Mouse (Mus musculus) thymus, postnatal 36 days (tissue): ENCODE measurements around the gene Mill2.
A peak's percentile ranks its signal among the peaks of the same experiment; 100 is the strongest.

Experiments used
- DNase-seq, 2 experiments: peaks; one replicate each; pipeline ENCODE4 v3.0.0; 2022; ENCODE audit warnings: mixed read lengths in 2 of 2

The Mill2 gene

GRCm38 (mm10) chr7:18875372-18875771, 35.6 kb downstream of the Mill2 start:
- DNase-seq, result no peak

- no peak for DNase-seq
Observed at GRCm38 (mm10) chr7:18878691-18879090, 38.9 kb downstream of the Mill2 start.

GRCm38 (mm10) chr7:18883991-18884744, 44.4 kb downstream of the Mill2 start:
- no peak for DNase-seq

GRCm38 (mm10) chr7:18884745-18885422, 45.1 kb downstream of the Mill2 start:
- no peak for DNase-seq

- DNase-seq, result no peak
Observed at GRCm38 (mm10) chr7:18886963-18887362, 47.2 kb downstream of the Mill2 start.

GRCm38 (mm10) chr7:18890848-18891247, 51.1 kb downstream of the Mill2 start:
- DNase-seq, result no peak

- peak; percentile 80 to 82 for DNase-seq
Observed at GRCm38 (mm10) chr7:18891872-18892599, 52.3 kb downstream of the Mill2 start.

GRCm38 (mm10) chr7:18893009-18893408, 53.2 kb downstream of the Mill2 start:
- no peak for DNase-seq

GRCm38 (mm10) chr7:18893651-18894430, 54.1 kb downstream of the Mill2 start:
- peak; percentile 40 to 46 for DNase-seq

GRCm38 (mm10) chr7:18896536-18896935, 56.8 kb downstream of the Mill2 start:
- DNase-seq, result no peak

- no peak for DNase-seq
Observed at GRCm38 (mm10) chr7:18900513-18900912, 60.7 kb downstream of the Mill2 start.

- no peak for DNase-seq
Observed at GRCm38 (mm10) chr7:18902486-18902885, 62.7 kb downstream of the Mill2 start.

GRCm38 (mm10) chr7:18904971-18905370, 65.2 kb downstream of the Mill2 start:
- no peak for DNase-seq

- no peak for DNase-seq
Observed at GRCm38 (mm10) chr7:18909797-18910196, 70.0 kb downstream of the Mill2 start.

GRCm38 (mm10) chr7:18910241-18910831, 70.6 kb downstream of the Mill2 start, which contains the start of gene Ccdc61:
Gene Ccdc61, minus strand, starts transcription at chr7:18910415.
- DNase-seq, result peak; percentile 97 to 99
